Mouse (Mus musculus): ENCODE measurements around the gene Ilkap.

- TF ChIP-seq CTCF (IDR thresholded peaks at IDR 0.05; ENCODE audit: low read depth), result no peak
- TF ChIP-seq EP300 (IDR thresholded peaks at IDR 0.05; ENCODE audit: low read depth), result no peak
Measured at GRCm38 (mm10) chr1:91417991-91418390, 19.4 kb upstream of the Ilkap start.

All from liver, embryonic 14.5 days (tissue).